Mouse (Mus musculus) mouse embryonic stem cell (cell line): ENCODE measurements around the gene Shroom1.

ENCODE experiments used
- in situ Hi-C, 2 experiments: fragments of 300-500 bp; cut with MboI; formaldehyde crosslinking; loops; 1 replicate in 1 of 2; 3 replicates in 1 of 2; pipeline ENCODE4 v1.14.3; 2019 to 2020; ENCODE audit warnings: low sequenced_read_pairs in 2 of 2, low pct_unique_long_range_greater_than_20kb in 1 of 2, mixed read lengths in 1 of 2; ENCODE audit not compliant: unreplicated experiment in 1 of 2

Shroom1 gene

DNA sequence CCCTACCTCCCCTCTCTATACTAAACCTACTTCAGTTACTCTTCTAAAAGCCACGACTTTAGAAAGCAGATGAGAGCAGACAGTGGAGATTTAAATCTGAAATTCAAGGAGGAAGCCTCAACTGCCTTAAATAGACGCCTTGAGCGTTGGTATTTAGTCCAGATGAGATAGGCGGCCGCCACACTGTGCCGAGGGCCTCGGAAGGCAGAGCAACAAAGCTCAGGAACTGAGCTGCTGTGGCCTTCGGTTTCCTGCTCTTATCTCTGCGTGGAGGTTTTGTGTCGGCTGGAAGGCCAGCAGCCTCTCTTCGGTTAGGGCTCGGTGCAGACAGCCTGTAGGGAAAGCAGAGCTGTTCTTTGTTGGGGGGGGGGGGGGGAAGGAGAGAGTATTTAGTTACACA is 15.1 kb upstream of the Shroom1 start:
- in situ Hi-C loops: no loop called here

DNA sequence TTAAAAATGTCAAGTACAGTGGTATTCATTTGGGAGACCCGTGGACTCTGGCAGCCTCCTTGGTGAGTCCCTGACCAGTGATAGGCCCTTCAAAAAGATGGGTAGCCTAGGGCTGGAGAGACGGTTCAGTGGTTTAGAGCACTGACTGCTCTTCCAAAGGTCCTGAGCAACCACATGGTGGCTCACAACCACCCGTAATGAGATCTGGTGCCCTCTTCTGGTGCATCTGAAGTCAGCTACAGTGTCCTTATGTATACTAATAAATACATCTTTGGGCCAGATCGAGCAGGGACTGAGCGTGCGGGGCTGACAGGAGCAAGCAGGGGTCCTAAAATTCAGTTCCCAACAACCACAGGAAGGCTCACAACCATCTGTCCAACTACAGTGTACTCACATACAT is 13.1 kb upstream of the Shroom1 start:
- in situ Hi-C loops: no loop called here

DNA sequence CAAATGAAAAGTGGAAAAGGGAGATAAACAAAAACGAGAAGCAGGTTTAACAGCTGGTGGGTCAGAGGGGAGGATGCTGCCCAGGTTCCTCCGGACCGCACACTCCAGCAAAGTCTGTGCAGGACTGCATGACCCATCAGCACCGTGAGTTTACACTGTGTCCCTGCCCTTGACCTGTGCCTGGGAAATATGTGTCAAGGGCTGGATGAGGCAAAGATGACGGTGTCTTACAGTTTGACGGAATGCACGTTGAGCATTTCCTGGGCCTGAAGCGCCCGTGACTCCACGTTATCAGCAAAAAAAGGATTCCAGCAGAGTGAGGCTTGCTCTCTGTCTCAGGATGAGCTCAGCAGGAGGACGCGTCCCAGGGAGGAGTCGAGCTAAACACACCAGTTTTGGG is 11.4 kb upstream of the Shroom1 start:
- in situ Hi-C loops: no loop called here

DNA sequence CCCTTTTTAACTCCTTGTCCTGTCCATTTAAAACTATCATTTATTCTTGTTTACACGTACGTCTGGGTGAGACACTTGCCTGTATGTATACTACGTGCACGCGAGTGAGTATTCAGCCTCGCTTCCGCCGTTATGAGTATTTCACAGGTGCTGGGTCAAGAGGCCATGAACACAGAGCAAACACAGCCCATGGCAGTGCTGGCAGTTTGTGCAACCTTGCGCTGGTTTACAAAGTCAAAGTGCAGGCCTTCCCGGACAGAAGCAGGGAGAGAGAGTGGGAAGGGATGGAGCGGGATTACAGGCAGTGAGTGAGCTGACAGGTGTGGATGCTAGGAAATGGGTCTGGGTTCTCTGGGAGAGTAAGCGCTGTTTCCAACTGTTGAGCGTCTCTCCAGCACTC is 10.8 kb upstream of the Shroom1 start:
- in situ Hi-C loops: no loop called here

DNA sequence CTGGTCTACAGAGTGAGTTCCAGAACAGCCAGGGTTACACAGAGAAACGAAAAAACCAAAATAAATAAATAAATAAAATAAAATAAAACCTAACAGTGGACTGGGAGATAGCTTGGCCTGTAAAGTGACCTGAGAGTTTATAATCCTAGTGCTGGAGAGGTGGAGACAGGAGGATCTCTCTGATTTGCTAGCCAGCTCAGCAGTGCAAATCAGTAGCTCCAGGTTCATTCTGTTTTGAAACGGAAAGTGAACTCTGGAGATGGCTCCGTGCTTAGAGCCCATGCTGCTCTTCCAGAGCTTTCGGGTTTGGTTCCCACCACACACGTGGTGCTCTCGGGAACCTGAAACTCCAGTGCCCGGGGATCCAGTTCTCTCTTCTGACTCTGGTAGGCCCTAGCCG is 9.0 kb upstream of the Shroom1 start:
- in situ Hi-C loops: no loop called here

DNA sequence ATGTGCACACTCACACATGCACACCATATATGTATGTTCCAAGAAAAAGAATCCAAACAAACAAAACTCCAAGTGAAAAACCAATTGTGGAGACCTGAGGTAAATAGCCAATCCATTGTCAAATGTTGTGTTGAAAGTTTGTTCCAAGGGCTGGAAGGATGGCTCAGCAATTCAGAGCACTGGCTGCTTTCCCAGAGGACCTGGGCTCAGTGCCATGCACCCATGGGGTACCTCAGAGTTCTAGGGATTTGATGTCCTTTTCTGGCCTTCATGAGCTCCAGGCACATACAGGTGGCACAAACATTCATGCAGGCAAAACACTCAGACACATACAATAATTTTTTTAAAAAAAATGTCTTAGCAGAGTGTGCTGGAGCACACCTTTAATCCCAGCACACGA is 8.5 kb upstream of the Shroom1 start:
- in situ Hi-C loops: no loop called here

DNA sequence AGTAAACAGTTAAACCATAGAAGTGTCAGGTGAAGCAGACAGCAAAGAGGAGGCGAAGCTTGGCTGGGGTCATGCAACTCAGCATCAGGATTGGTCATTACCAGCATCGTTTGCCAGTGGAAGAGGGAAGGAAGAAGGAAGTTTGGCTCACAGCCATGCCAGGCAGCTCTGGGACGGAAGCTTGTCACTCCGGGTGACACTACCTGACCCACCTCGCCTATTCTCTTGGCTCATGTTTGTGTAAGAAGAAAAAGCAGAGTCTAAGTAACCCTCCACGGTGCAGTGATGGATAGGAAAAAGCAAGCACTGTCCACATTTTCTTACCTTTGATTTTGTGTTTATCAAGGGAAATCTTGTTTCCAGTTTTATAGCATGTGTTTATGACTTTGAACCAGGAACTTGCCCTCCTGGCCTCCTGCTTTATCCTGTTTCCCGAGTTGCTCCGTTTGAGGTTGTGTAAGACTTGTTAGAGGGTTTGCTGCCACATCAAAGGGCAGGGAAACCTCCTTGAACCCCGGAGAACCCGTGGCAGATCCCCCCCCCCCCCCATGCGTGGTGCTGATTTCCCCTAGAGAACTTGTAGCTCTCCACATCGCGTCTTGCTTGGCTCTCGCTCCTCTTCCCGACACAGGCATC is 6.8 kb upstream of the Shroom1 start:
- in situ Hi-C loops: no loop called here

DNA sequence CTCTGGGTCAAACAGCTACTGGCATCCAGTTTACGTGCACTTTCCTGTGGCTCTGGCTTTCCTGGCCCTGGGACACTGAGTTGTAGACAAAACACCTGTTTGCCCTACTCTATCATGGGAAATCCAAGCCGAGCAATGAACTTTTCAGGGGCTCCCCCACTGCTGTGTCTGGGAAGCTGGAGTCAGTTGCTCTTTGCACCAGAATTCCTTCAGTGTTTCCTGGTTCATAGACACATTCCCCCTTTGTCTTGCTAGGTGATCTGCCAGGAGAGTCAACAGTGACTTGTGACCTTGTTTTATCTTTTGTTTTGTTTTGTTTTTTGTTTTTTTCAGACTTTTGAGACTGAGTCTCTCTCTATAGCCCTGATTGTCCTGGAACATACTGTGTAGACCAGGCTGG is 5.6 kb upstream of the Shroom1 start:
- in situ Hi-C loops: no loop called here

DNA sequence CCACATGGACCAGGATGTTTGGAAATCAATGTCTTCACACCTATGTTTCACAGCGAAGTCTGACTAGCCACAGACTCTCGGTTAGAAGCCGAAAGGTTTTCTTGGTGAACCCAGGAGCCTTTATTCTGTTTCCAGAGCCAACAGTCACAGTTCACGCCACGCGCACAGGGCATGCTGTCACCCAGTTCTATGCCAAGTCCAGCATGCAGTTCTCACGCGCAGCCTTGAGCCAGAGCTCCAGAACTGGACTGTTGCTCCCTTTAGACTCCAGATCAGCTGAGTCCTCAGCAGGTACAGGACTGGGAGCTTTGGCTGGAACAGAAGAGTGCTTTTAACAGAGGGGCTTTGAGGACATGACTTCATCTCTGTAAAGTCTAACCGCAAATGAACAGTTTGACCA is 4.6 kb upstream of the Shroom1 start:
- in situ Hi-C loops: no loop called here

DNA sequence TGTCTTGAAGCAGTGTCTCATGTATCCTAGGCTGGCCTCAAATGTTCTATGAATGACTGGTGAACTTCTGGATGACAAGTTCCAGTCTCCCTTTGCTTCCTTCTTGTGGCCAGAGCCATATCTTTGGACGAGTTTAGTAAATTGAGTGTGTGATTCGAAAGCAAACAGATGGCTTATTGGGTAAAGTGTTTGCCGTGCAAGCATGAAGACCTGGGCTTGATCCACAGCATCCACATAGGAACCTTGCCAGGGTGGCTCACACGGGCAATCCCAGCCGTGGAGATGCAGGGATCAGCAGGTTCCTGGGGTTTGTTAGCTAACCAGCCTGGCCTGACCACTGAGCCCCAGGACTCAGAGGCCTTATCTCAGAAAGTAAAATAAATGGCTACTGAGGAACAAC is 4.0 kb upstream of the Shroom1 start:
- in situ Hi-C loops: no loop called here

DNA sequence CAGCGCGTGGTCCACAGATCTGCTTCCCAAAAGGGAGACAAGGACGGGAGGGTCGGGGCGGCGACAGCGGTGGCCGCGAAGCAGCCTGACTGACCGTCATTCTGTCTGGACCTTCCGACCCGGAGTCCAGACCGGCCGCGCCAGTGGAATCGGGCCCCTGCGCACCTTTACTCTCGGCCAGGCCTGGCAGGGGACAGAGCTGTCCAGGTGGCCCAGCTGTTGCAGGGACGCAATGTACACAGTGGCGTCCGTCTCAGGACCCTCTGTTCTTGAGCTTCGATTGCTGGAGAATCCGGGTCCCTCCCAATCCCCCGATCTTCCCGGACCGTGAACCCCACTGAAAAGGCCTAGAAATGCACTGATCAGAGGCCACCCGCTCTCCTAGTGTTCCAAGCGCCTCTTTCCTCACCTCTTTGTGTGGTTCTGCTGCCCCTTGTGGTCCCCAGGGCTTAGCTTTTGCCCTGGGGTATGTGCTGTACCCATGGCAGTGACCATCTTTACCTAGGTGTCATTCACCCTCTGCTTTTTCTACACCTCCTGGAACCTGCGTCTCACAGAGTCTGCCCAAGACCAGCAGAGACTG is 458 bp downstream of the Shroom1 start:
- in situ Hi-C loops: no loop called here

DNA sequence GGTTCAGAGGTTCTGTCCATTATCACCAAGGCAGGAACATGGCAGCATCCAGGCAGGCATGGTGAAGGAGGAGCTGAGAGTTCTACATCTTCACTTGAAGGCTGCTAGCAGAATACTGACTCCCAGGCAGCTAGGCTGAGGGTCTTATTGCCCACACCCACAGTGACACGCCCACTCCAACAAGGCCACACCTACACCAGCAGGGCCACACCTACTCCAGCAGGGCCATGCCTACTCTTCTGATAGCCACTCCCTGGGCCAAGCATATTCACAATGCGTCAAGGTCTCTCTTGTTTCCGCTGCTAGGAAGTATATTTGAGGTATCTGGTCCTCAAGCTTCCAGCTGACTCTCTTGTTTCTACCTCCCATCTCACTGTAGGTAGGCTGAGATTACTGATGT is 2.0 kb downstream of the Shroom1 start:
- in situ Hi-C loops: no loop called here

DNA sequence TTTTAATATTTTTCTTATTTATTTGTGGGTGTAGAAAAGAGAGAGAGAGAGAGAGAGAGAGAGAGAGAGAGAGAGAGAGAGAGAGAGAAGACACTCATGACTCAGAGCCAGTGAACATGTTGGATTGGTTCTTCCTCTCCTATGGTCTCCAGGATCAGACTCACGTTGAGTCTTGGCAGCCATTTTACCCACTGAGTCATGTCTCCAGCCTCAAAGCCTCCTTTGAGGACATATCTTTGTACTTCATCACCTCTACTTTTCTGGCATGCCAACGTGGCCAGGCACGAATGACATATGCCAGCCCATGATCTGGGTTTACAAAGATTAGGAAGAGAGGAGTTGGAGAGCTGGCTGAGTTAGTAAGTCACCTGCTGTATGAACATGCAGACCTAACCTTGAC is 3.2 kb downstream of the Shroom1 start:
- in situ Hi-C loops: no loop called here

DNA sequence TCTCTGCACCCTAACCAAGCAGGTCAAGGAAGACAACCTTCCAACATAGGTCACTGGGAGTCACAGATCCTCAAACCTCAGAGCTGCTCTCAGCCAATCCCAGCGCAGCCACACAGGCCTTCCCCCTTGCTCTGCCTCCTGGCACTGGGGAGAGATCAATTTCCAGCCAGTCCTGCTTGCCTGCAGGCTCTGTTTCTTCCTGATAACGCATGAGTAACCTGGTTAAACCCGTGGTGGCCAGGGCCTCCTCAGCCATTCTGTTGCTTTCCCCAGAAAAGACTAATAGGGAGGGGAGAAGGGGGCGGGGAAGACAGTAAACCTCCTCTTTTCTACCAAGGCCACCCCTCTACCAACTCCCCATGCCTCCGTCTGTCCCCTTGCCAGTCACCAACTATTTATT is 4.7 kb downstream of the Shroom1 start:
- in situ Hi-C loops: no loop called here

DNA sequence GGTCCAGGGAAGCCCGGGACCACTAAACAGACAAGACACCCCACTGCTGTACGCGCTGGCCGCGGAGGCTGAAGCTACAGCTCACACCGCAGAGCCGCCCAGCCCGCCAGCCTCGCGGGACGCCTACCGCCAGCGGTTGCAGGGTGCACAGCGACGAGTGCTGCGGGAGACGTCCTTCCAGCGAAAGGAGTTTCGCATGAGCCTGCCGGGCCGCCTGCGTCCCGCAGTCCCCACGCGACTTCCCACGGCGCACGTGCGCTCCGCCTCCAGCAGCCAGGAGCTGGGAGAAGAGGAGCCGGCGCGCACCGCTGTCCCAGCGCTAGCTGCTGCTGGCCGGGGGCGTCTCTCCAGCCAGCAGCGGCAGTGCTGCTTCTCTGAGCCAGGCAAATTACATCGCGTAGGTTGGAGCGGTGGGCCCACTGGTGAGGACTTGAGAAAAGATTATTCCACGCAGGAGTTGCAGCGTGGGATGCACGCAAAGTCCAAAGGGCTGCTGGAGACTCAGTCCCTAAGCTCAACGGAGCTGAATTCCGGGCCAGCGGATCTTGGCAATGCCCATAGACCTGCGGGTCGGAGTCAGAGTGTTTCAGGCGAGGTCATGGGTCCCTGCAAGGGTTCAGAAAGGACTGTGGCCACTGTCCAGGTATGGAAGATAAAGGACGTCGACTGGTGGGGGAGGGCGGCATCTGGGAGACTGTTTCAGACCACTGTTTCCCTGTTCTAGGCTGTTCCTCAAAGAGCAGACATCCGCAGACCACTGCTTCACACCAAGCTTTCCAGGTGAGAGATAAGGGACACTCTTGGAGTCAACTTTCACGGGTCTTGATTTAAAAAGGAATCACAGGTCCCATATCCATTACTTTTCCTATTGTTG is 6.8 kb downstream of the Shroom1 start:
- in situ Hi-C loops: no loop called here

DNA sequence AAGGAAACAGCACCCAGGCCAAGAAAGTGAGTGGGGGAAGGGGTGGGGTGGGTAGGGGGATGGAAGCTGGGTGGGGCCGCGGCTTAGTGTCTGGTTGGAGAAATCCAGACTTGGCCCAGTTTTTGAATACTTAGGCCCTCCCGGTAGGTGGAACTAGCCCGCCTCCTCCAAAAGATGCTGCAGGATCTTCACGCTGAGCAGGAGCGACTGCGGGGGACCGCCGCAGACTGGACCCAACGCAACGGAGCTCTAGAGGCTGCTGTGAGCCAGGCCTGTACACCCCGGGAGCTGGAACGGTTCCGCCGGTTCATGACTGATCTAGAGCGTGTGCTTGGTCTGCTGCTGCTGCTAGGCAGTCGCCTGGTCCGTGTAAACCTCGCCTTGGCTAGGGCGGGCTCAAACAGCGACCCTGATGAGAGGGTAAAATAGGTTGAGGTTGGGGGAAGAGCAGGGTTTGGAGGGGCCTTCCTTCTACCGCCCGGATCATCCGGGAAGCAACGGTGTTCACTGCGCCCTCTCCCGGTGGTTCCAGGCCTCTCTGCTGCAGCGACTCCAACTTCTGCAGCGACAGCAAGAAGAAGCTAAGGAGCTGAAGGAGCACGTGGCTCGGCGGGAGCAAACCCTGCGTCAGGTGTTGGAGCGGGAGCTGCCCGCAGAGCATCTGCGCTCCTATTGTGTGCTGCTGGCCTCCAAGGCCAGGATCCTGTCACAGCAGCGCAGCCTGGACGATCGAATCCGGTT is 9.4 kb downstream of the Shroom1 start:
- in situ Hi-C loops: no loop called here

DNA sequence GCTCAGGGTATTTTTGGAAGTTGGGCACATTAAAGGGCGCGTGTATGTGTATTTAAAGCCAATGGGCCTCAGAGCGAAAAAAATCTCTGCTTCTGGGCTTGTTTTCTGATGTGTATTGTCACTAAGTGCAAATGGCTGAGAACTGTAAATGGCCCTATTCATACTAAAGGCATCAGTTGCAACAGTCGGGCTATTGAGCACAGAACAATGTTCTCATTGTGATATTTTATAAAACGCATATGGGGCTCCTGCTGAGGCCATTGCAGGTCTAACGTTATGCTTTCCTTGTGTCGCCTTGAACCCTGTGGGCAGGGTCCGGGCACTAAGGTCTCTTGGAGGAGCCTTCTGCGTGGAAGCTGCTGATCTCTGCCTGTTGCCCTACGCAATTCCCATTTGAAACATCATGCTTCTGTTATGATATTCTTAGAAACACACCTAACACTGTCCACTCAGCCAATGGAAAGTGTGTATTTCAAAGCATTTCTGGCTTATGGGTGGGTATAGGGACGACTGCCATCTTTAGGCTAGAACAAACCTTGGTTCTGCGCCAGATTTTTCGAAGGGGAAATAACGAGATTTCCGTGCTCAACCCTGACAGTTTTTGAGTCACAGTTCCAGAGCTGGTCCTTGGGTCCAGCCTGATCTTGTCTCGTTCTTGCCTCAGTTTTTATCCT is 12.4 kb downstream of the Shroom1 start:
- in situ Hi-C loops: no loop called here

DNA sequence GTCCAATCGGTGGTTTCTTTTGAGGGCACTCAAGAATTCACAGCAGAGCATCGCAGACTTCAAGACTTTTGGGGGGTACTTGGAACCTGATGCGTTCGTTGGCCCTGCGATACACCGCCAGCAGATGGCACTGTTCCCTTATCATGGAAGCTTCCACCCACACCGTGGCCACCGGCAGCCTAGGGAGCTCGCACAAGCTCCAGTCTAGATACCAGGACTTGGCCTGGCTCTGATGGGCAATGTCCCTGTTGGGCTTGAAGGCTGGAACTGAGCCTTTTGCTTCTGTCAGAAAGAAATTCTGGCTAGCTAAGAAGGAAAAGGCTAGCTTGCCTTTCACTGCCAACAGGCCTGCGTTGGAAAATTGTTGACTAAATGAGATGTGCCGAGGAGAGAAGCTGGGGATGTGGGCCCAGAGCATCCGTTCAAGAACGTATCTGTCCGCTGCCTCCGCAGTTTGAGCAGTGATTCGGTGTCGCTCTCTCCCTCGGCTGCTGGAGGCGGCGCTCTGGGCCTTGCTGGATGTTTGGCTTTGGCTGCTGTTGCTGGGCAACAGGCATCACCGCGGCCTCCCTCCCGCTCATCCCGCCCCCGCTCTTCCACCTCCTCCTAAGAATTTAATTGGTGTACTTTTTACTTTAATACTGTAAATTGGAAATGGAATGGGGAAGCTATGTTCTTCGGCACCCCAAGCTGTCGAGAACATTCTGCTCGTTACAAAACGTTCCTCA is 13.1 kb downstream of the Shroom1 start, which contains the start of gene Gm9837:
TSS of gene Gm9837 (minus strand) at position 512 of the 728 bp plus-strand sequence.
- in situ Hi-C loops: no loop called here
